Mouse (Mus musculus): ENCODE data around the gene Cstad. TPM values are rescaled to one million over a fixed set of nuclear protein-coding genes. Genes with fewer than 3 reads are reported as not detected.

Cstad gene
- total and polyA plus RNA-seq, 2 experiments from 2014 or later = 0.55 to 0.64 TPM

DNA sequence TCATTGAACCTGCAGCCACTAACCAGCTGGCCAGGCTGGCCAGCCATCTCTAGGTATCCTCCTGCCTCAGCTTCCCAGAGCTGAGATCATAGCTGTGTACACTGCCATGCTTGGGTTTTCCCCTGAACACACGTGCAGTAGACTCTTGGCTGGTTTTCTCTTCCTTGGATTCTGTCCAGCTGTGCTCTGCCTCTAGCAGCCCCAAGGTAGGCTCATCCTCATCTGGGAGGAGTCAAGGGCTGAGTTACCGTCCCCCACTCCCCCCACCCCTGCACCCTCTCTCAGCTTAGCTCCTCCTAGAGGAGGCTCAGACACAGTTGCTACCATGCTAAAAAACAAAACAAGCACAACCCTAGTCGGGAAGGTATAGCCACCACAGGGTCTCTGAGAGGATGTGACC lies 4.8 kb downstream of the Cstad start:
- no peak overlapping the region for H3K27ac ChIP-seq (ENCODE audit: low read depth, low read length)
- DNase-seq (ENCODE audit: low spot score) = no peak
- ATAC-seq (ENCODE audit: low FRiP score) = no peak
- H3K4me2 ChIP-seq (ENCODE audit: low read depth, low read length, poor library complexity, severe bottlenecking) = no peak overlapping the region
- no peak for TF ChIP-seq CTCF (IDR thresholded peaks at IDR 0.05)
- H3K27me3 ChIP-seq (ENCODE audit: insufficient read depth, low read length) = no peaks in the 10 kb centered on the region
- no peaks in the 10 kb centered on the region for H3K36me3 ChIP-seq (ENCODE audit: insufficient read depth, low read length)
- H3K4me3 ChIP-seq (ENCODE audit: low read depth, low read length) = no peak overlapping the region
- H3K4me1 ChIP-seq (ENCODE audit: insufficient read depth, low read length) = peaks cover 8% of the 10 kb centered on the region; the same call in 1 of the 2 replicates
- H3K9me3 ChIP-seq (ENCODE audit: low read length) = no peaks in the 10 kb centered on the region
- 59% methylated on average over 3 of the region's 3 CpGs for WGBS
- no peak overlapping the region for H3K9ac ChIP-seq (replicated peaks; ENCODE audit: low read length, poor library complexity, severe bottlenecking)

DNA sequence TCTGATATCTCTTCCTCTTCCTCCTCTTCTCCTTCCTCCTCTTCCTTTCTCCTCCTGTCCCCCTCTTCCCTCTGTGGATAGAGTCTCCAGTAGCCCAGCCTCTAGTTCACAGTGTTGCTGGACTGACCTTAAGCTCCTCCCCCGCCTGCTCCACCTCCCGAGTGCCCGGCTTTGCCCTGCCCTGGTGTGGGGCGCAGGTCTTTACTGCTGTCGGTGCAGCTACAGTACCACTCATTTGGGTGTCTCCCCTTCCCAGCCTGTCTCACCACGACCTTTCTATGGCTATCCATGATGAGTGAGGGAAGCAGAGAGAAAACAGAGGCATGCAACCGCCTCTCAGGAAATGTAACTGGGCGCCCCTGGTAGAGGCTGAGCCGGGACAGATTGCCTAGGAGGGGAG lies 5.5 kb downstream of the Cstad start:
- Histone ChIP-seq H3K27ac (ENCODE audit: low read depth, low read length) (no peak overlapping the region; the same call in 1 of the 2 replicates), H3K4me1 (ENCODE audit: insufficient read depth, low read length) (peaks cover 10% of the 10 kb centered on the region), H3K9me3 (ENCODE audit: low read length) (no peaks in the 10 kb centered on the region), H3K4me3 (ENCODE audit: low read depth, low read length) (no peak overlapping the region), H3K27me3 (ENCODE audit: insufficient read depth, low read length) (no peaks in the 10 kb centered on the region), H3K36me3 (ENCODE audit: insufficient read depth, low read length) (no peaks in the 10 kb centered on the region), H3K9ac (replicated peaks; ENCODE audit: low read length, poor library complexity, severe bottlenecking) (no peak overlapping the region), H3K4me2 (ENCODE audit: low read depth, low read length, poor library complexity, severe bottlenecking) (no peak overlapping the region)
- no peak for TF ChIP-seq CTCF (IDR thresholded peaks at IDR 0.05)
- 15% methylated on average over 9 of the region's 9 CpGs for WGBS
- DNase-seq (ENCODE audit: low spot score) (no peak), ATAC-seq (ENCODE audit: low FRiP score) (no peak)

DNA sequence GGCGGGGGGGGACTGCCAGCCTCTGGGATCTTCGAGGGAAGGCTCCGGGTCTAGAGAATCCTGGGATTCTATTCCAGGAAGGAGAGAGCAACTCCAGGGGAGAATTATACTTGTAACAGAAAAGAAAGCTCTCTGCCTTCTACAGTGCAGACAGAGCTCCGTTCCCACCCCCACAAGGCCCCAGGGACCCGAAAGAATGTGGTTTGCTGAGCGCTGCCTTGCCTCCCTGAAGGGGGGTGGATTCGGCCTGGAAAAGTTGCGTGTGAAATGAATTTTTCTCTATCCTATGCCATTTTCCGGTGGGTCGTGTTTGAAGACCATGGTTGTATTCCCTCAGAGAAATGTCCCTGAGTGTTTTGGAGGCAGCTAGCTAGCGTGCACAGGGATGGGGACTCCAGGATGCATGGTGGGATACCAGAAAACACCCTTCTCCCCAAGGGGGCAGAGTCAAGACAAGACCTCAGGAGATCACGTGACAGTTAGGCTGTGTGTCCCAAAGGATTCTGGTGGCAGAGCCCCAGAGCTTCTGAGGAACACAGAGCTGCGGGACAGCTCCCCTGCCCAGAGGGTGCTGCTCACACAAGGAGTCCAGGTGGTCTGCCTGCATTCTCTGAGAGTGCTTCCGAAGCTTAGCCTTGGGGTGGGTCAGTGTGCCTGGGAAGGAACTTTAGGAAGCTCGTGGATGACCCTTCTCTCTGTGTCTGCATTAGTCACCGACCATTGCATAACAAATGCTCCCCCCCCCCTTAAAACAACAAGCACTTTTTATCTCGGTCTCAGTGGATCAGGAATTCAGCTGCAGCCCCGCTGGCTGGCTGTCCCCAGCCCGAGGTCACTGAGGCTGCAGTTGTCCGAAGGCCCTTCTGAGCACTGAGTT lies 6.4 kb downstream of the Cstad start:
- 12% methylated on average over 19 of the region's 20 CpGs for WGBS
- Histone ChIP-seq H3K4me1 (ENCODE audit: insufficient read depth, low read length) (peaks cover 8% of the 10 kb centered on the region), H3K36me3 (ENCODE audit: insufficient read depth, low read length) (no peaks in the 10 kb centered on the region), H3K4me2 (ENCODE audit: low read depth, low read length, poor library complexity, severe bottlenecking) (no peak overlapping the region), H3K4me3 (ENCODE audit: low read depth, low read length) (no peak overlapping the region), H3K9ac (replicated peaks; ENCODE audit: low read length, poor library complexity, severe bottlenecking) (no peak overlapping the region), H3K27me3 (ENCODE audit: insufficient read depth, low read length) (no peaks in the 10 kb centered on the region), H3K27ac (ENCODE audit: low read depth, low read length) (peak overlapping the region; percentile 47), H3K9me3 (ENCODE audit: low read length) (no peaks in the 10 kb centered on the region)
- ATAC-seq (ENCODE audit: low FRiP score) (no peak), DNase-seq (ENCODE audit: low spot score) (peak; percentile 52)
- TF ChIP-seq CTCF (IDR thresholded peaks at IDR 0.05) = no peak

DNA sequence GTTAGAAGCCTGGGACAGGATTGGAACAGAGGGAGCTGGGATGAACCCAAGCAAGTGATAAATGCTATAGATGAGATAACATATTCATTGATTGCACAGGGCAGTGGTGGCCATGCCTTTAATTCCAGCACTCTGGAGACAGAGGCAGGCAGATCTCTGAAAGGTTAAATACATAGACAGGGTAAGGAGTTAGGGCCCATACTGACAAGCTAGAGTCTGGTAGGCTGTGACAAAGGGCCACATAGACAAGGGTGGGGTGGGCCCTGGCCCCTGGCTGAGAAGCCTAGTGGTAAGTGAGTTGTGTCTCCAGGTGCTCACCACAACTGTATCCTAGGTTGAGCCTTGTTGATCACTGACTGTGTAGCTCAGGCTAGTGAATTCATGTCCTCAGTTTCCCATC lies 7.6 kb downstream of the Cstad start:
- no peak for TF ChIP-seq CTCF (IDR thresholded peaks at IDR 0.05)
- Histone ChIP-seq H3K4me2 (ENCODE audit: low read depth, low read length, poor library complexity, severe bottlenecking) (no peak overlapping the region), H3K27me3 (ENCODE audit: insufficient read depth, low read length) (no peaks in the 10 kb centered on the region), H3K27ac (ENCODE audit: low read depth, low read length) (no peak overlapping the region), H3K9ac (replicated peaks; ENCODE audit: low read length, poor library complexity, severe bottlenecking) (no peak overlapping the region), H3K9me3 (ENCODE audit: low read length) (no peaks in the 10 kb centered on the region), H3K4me1 (ENCODE audit: insufficient read depth, low read length) (peaks cover 13% of the 10 kb centered on the region), H3K36me3 (ENCODE audit: insufficient read depth, low read length) (no peaks in the 10 kb centered on the region), H3K4me3 (ENCODE audit: low read depth, low read length) (no peak overlapping the region)
- ATAC-seq (ENCODE audit: low FRiP score) (no peak), DNase-seq (ENCODE audit: low spot score) (no peak)

DNA sequence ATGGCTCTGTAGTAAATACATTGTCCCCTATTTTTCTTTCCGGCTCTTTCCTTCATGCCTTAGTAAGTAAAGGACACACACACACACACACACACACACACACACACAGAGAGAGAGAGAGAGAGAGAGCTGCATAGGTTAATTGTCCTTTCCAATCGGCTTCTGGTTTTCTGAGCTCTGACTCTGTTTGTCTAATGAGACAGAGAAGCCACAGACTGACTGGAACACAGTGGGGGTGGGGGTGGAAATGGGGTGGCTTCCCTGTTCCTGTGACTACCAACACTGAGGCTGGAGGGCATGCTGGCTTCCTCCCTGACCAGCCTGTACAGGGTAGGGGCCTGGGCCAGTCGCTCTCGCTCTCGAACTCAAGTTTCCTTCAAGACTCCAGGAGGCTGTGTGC lies 8.9 kb downstream of the Cstad start:
- Histone ChIP-seq H3K4me2 (ENCODE audit: low read depth, low read length, poor library complexity, severe bottlenecking) (no peak overlapping the region), H3K9ac (replicated peaks; ENCODE audit: low read length, poor library complexity, severe bottlenecking) (no peak overlapping the region), H3K27ac (ENCODE audit: low read depth, low read length) (no peak overlapping the region), H3K36me3 (ENCODE audit: insufficient read depth, low read length) (no peaks in the 10 kb centered on the region), H3K4me1 (ENCODE audit: insufficient read depth, low read length) (peaks cover 13% of the 10 kb centered on the region), H3K27me3 (ENCODE audit: insufficient read depth, low read length) (no peaks in the 10 kb centered on the region), H3K9me3 (ENCODE audit: low read length) (no peaks in the 10 kb centered on the region), H3K4me3 (ENCODE audit: low read depth, low read length) (no peak overlapping the region)
- WGBS = 68% methylated on average over 5 of the region's 5 CpGs
- ATAC-seq (ENCODE audit: low FRiP score) (no peak), DNase-seq (ENCODE audit: low spot score) (no peak)
- TF ChIP-seq CTCF (IDR thresholded peaks at IDR 0.05) = no peak

All from midbrain, postnatal 0 days (tissue).